Mouse (Mus musculus) intestine, postnatal 0 days (tissue): ENCODE measurements around the gene Sbsn. TPM values are rescaled to one million over a fixed set of nuclear protein-coding genes. Genes with fewer than 3 reads are reported as not detected.

Source experiments
- ATAC-seq: fragments of 200-750 bp; cut with Nextera tagmentation; 2 replicates; pipeline ENCODE4 v1.8.0; 2017; ENCODE audit warnings: mild to moderate bottlenecking, moderate TSS enrichment, moderate library complexity
- H3K27ac ChIP-seq: fragments of 300-500 bp; sonication (generic); 2 replicates; pipeline ENCODE4 v1.5.1; 2014; ENCODE audit warnings: mild to moderate bottlenecking, low read depth, low read length, moderate library complexity
- H3K27me3 ChIP-seq: fragments of 300-500 bp; sonication (generic); replicated peaks from 2 replicates; pipeline ENCODE4 v1.6.1; 2014; ENCODE audit warnings: low read length, mixed read lengths; ENCODE audit not compliant: control insufficient read depth, insufficient read depth
- H3K36me3 ChIP-seq: fragments of 300-500 bp; sonication (generic); 2 replicates; pipeline ENCODE4 v1.6.1; 2014; ENCODE audit warnings: mild to moderate bottlenecking, moderate library complexity; ENCODE audit not compliant: control insufficient read depth, insufficient read depth
- H3K4me1 ChIP-seq: fragments of 300-500 bp; sonication (generic); replicated peaks from 2 replicates; pipeline ENCODE4 v1.6.1; 2014; ENCODE audit warnings: antibody characterized with exemption, low read length, mixed read lengths; ENCODE audit not compliant: control insufficient read depth, insufficient read depth
- H3K4me2 ChIP-seq: fragments of 300-500 bp; sonication (generic); replicated peaks from 2 replicates; pipeline ENCODE4 v1.6.1; 2014; ENCODE audit warnings: low read depth, mild to moderate bottlenecking, moderate library complexity
- H3K4me3 ChIP-seq: fragments of 300-500 bp; sonication (generic); 2 replicates; pipeline ENCODE4 v1.5.1; 2014; ENCODE audit warnings: low read depth, low read length
- H3K9ac ChIP-seq: fragments of 300-500 bp; sonication (generic); 2 replicates; pipeline ENCODE4 v1.6.1; 2014; ENCODE audit warnings: mild to moderate bottlenecking, low read depth, low read length
- H3K9me3 ChIP-seq: fragments of 300-500 bp; sonication (generic); 2 replicates; pipeline ENCODE4 v1.6.1; 2016; ENCODE audit warnings: mixed run types; ENCODE audit not compliant: control insufficient read depth
- CTCF ChIP-seq: sonication (generic); IDR thresholded peaks from 2 replicates; pipeline ENCODE4 v1.5.1; 2016; ENCODE audit warnings: low read depth, mild to moderate bottlenecking, control low read depth, antibody characterized with exemption, moderate library complexity
- WGBS: fragments of 180-500 bp; shearing (Covaris S2); extraction: QIAGEN DNeasy Blood & Tissue Kit; methylation state at CpG from one replicate; pipeline ENCODE4 v1.1.7; 2014; 5-methylcytosine and 5-hydroxymethylcytosine counted together
- polyA plus RNA-seq: library from polyadenylated mRNA; unstranded; fragments of >200 nt; fragmentation: Nextera tagmentation; extraction: Ambion mirVana; gene quantifications from 2 replicates; pipeline ENCODE4 v1.2.1, GENCODE M21; 2015

The Sbsn gene
- polyA plus RNA-seq, 1 experiment from 2014 or later: 2.7 TPM

DNA sequence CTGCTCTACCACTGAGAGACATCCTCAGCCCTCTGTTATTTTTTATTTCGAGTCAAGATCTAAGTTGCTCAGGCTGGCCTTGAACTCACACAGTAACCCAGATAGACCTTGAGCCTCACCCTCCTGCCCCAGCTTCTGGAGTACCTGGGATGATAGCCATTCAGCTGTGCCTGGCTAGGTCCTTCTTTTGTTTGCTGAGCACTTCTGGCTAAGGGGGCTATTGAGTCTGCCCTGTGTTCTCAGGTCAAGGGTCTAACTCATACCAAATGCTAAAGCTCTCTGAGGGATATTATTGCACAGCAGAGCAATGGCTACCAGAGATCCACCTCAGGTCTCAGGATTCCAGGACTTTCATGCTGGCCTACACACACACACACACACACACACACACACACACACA, 33.9 kb downstream of the Sbsn start:
- TF ChIP-seq CTCF: no peak
- 0 out of 2 replicates have a peak, but pooled peaks cover 5% of the 10 kb centered on the region for H3K4me1 ChIP-seq
- 26% methylated on average over 1 of the region's 1 CpGs for WGBS
- no peak overlapping the region for H3K4me2 ChIP-seq
- H3K27me3 ChIP-seq: no peaks in the 10 kb centered on the region
- ATAC-seq: no peak
- H3K4me3 ChIP-seq: no peak overlapping the region
- H3K9ac ChIP-seq: no peak overlapping the region
- no peaks in the 10 kb centered on the region for H3K36me3 ChIP-seq
- H3K27ac ChIP-seq: no peak overlapping the region
- no peaks in the 10 kb centered on the region for H3K9me3 ChIP-seq

DNA sequence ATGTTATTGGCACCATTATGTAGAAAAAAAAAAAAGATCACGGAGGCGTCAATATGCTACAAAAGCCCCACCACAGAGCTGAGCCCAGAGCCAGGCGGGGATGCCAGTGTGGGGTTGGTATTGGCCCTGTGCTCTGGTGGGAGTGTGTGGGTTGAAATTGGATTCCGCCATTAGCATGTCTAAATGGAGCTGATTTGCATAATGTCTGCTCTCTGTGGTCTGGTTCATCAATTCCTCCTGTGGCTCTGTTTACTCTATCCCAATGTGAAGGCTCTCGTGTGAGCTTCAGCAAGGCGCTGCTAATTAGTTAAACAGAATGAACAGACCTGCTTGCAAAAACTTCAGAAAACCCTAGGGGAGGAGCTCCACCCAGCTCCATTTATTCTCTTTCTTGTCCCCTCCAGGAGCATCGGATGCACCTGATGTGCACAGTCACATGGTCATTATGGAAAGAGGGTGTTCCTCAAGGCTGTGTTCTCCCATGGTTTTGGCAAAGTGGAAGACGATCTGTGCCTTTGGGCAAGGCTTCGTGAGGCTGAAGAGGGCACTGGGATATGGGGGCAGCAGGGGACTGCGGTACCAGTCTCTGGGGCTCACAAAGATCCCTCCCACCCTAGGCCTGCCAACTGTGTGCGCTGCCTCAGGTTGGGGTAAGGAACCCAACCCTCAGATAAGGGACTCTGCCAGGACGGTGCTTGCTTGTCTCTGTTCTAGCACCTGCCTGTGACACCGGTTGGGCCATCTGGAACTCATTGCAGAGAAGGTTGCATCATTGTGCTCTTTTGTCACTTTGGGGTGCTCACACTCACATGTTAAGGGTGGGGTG, 34.7 kb downstream of the Sbsn start:
- Histone ChIP-seq H3K9ac (no peak overlapping the region), H3K4me3 (no peak overlapping the region), H3K9me3 (no peaks in the 10 kb centered on the region), H3K27me3 (no peaks in the 10 kb centered on the region), H3K4me1 (0 out of 2 replicates have a peak, but pooled peaks cover 5% of the 10 kb centered on the region), H3K27ac (no peak overlapping the region), H3K36me3 (no peaks in the 10 kb centered on the region), H3K4me2 (no peak overlapping the region)
- no peak for TF ChIP-seq CTCF
- ATAC-seq: no peak
- 68% methylated on average over 13 of the region's 13 CpGs for WGBS

DNA sequence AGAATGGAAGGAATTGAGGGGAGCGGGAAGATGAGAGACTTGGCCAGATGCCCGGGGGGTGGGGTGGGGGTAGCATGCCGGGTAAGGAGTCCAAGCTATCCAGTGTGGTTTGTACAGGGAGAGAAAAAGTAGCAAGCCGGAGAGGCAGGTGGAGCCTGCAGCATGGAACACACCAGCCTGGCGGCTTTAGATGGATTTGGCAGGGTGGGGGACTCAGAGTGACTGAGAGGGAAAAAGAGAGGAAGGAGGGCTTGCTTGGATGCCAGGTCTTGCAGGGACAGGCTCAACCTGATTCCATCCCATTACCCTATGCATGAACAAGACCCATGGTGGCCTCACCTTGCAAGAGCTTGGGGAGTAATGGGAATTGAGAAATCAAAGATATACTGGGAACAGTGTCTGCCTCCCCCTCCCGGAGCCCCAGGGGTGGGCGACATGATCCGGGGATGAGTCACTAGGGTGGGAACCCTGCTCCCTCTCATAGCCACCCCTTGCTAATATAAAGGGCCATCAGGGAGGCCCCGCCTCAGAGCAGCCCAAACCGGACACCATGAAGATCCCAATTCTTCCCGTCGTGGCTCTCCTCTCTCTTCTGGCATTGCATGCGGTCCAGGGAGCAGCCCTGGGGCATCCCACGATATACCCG, 36.2 kb downstream of the Sbsn start, which contains the start of gene Krtdap:
Gene Krtdap, plus strand, starts transcription at position 520 of the 646 bp plus-strand sequence.
- H3K9ac ChIP-seq: no peak within 1 kb of the TSS

DNA sequence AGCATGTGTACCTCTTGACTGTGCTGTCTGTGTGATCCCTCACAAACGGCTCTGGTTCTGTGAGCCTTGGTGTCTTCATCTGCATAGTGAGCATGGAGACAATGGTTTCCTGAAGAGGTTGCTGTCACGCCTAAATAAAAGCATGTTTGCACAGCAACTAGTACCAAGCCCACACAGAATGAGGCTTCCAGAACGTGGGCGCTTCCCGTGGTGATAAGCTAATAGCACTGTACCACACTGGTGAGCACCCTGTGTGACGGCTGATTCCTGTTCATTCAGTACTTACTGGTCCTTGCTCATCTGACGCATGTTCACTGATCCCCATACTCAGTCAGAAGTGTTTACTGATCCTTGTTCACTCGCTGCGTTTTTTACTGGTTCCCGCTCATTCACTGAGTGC, 38.9 kb downstream of the Sbsn start:
- no peak for TF ChIP-seq CTCF
- Histone ChIP-seq H3K4me1 (0 out of 2 replicates have a peak, but pooled peaks cover under 1% of the 10 kb centered on the region), H3K36me3 (no peaks in the 10 kb centered on the region), H3K4me3 (no peak overlapping the region), H3K9ac (no peak overlapping the region), H3K4me2 (no peak overlapping the region), H3K27ac (no peak overlapping the region), H3K27me3 (no peaks in the 10 kb centered on the region), H3K9me3 (no peaks in the 10 kb centered on the region)
- no peak for ATAC-seq
- WGBS: 64% methylated on average over 10 of the region's 10 CpGs

More for the DNA sequence above, 36.2 kb downstream of the Sbsn start, which contains the start of gene Krtdap:
- Histone ChIP-seq H3K27me3 (no peaks in the 10 kb centered on the region), H3K4me1 (0 out of 2 replicates have a peak, but pooled peaks cover 5% of the 10 kb centered on the region), H3K4me3 (no peak within 1 kb of the TSS), H3K36me3 (no peaks in the 10 kb centered on the region), H3K9me3 (no peaks in the 10 kb centered on the region), H3K4me2 (no peak within 1 kb of the TSS), H3K27ac (no peak within 1 kb of the TSS)
- 58% methylated on average over 15 of the region's 15 CpGs for WGBS
- TF ChIP-seq CTCF: no peak
- ATAC-seq: no peak

DNA sequence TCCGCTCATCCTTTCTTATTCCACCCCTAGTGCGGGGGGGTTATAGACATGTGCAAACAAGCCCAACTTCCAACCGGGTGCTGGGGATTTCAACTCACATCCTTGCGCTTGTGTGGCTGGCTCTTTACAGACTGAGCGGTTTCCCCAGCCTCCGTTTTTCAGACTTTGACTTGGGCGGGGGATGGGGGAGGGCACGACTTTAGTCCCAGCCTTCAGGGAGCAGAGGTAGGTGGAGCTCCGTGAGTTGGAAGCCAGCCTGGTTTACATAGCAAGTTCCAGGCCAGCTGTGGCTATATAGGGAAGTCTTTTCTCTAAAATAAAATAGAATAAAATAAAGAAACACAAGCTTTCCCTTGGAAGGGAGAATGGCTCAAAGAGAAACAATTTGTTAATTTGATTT, 40.6 kb downstream of the Sbsn start:
- H3K27me3 ChIP-seq: no peaks in the 10 kb centered on the region
- no peak overlapping the region for H3K9ac ChIP-seq
- no peaks in the 10 kb centered on the region for H3K9me3 ChIP-seq
- no peaks in the 10 kb centered on the region for H3K4me1 ChIP-seq
- H3K4me2 ChIP-seq: no peak overlapping the region
- no peak overlapping the region for H3K27ac ChIP-seq
- 18% methylated on average over 9 of the region's 9 CpGs for WGBS
- TF ChIP-seq CTCF: no peak
- H3K36me3 ChIP-seq: no peaks in the 10 kb centered on the region
- ATAC-seq: peak; percentile 35; the same call in 1 of the 2 replicates
- H3K4me3 ChIP-seq: no peak overlapping the region

DNA sequence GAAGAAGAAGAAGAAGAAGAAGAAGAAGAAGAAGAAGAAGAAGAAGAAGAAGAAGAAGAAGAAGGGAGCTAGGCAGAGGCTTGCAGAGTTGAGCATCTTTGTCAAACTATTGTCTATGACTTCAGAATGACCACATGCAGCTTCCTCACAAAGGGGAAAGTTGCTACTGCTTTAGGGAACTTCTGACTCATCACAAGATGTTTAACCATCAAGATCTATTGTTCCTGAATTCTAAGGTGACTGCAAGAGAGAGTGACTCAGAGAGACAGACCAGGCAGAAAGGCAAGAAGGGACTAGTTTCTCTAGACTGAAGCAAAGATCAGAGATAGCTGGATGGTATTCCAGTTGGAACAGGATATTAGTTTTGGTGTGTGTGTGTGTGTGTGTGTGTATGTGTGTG, 43.6 kb downstream of the Sbsn start:
- ATAC-seq: no peak
- Histone ChIP-seq H3K4me1 (no peaks in the 10 kb centered on the region), H3K9me3 (no peaks in the 10 kb centered on the region), H3K4me2 (no peak overlapping the region), H3K27ac (no peak overlapping the region), H3K4me3 (no peak overlapping the region), H3K9ac (no peak overlapping the region), H3K36me3 (no peaks in the 10 kb centered on the region), H3K27me3 (no peaks in the 10 kb centered on the region)
- TF ChIP-seq CTCF: no peak
